Mouse (Mus musculus) liver, postnatal 0 days (tissue): ENCODE results near the gene Eif4e2. TPM values are rescaled to one million over a fixed set of nuclear protein-coding genes. Genes with fewer than 3 reads are reported as not detected.

Source experiments
- ATAC-seq: fragments of 200-750 bp; cut with Nextera tagmentation; 2 replicates; pipeline ENCODE4 v1.8.0; 2017; ENCODE audit warnings: mild to moderate bottlenecking, moderate library complexity
- DNase-seq: peaks from one replicate; pipeline ENCODE4 v3.0.0-alpha.2; 2016
- H3K27ac ChIP-seq: fragments of 300-500 bp; sonication (generic); 2 replicates; pipeline ENCODE4 v1.5.1; 2014; ENCODE audit warnings: antibody characterized with exemption, moderate library complexity, mild to moderate bottlenecking, low read depth
- H3K27me3 ChIP-seq: fragments of 300-500 bp; sonication (generic); 2 replicates; pipeline ENCODE4 v1.6.1; 2014; ENCODE audit warnings: low read length, control low read depth, mixed read lengths; ENCODE audit not compliant: insufficient read depth
- H3K36me3 ChIP-seq: fragments of 300-500 bp; sonication (generic); replicated peaks from 2 replicates; pipeline ENCODE4 v1.6.1; 2014; ENCODE audit warnings: mild to moderate bottlenecking, control low read depth, low read length, moderate library complexity, mixed read lengths; ENCODE audit not compliant: insufficient read depth
- H3K4me1 ChIP-seq: fragments of 300-500 bp; sonication (generic); 2 replicates; pipeline ENCODE4 v1.6.1; 2014; ENCODE audit warnings: antibody characterized with exemption, mild to moderate bottlenecking, control low read depth; ENCODE audit not compliant: insufficient read depth
- H3K4me2 ChIP-seq: fragments of 300-500 bp; sonication (generic); 2 replicates; pipeline ENCODE4 v1.6.1; 2014; ENCODE audit warnings: low read depth, mild to moderate bottlenecking, low read length, moderate library complexity, mixed read lengths
- H3K4me3 ChIP-seq: fragments of 300-500 bp; sonication (generic); 2 replicates; pipeline ENCODE4 v1.5.1; 2014; ENCODE audit warnings: low read depth, low read length
- H3K9ac ChIP-seq: fragments of 300-500 bp; sonication (generic); replicated peaks from 2 replicates; pipeline ENCODE4 v1.6.1; 2014; ENCODE audit warnings: mild to moderate bottlenecking, moderate library complexity
- H3K9me3 ChIP-seq: fragments of 300-500 bp; sonication (generic); 2 replicates; pipeline ENCODE4 v1.6.1; 2016; ENCODE audit warnings: mild to moderate bottlenecking, control low read depth, low read length, mixed read lengths
- CTCF ChIP-seq: sonication (generic); IDR thresholded peaks from 2 replicates; pipeline ENCODE4 v1.5.1; 2016; ENCODE audit warnings: antibody characterized with exemption, low read depth
- EP300 ChIP-seq: IDR thresholded peaks from 2 replicates; pipeline ENCODE4 v1.6.1; 2016; ENCODE audit warnings: antibody characterized with exemption, low read depth, mild to moderate bottlenecking
- WGBS: fragments of 180-500 bp; shearing (Covaris S2); extraction: QIAGEN DNeasy Blood & Tissue Kit; methylation state at CpG from one replicate; pipeline ENCODE4 v1.1.7; 2014; ENCODE audit not compliant: insufficient replicate concordance; 5-methylcytosine and 5-hydroxymethylcytosine counted together
- polyA plus RNA-seq: library from polyadenylated mRNA; unstranded; fragments of >200 nt; fragmentation: Nextera tagmentation; extraction: Ambion mirVana; gene quantifications from 2 replicates; pipeline ENCODE4 v1.2.1, GENCODE M21; 2015

The Eif4e2 gene
- polyA plus RNA-seq, 1 experiment from 2014 or later: 91.7 TPM

GRCm38 (mm10) chr1:87174006-87174955 is 39.4 kb upstream of the Eif4e2 start:
- Histone ChIP-seq H3K4me3 (no peak overlapping the region), H3K9ac (no peak overlapping the region), H3K4me2 (peak overlapping the region; percentile 50), H3K4me1 (no peaks in the 10 kb centered on the region), H3K27ac (no peak overlapping the region), H3K27me3 (peaks cover 23% of the 10 kb centered on the region), H3K36me3 (no peaks in the 10 kb centered on the region), H3K9me3 (no peaks in the 10 kb centered on the region)
- TF ChIP-seq EP300 (no peak), CTCF (peak; percentile 73)
- ATAC-seq (peak; percentile 83), DNase-seq (peak; percentile 74)
- 24% methylated on average over 28 of the region's 28 CpGs for WGBS

GRCm38 (mm10) chr1:87175852-87176292 is 37.8 kb upstream of the Eif4e2 start:
- H3K4me3 ChIP-seq: no peak overlapping the region
- peaks cover 13% of the 10 kb centered on the region for H3K27me3 ChIP-seq
- H3K27ac ChIP-seq: no peak overlapping the region
- 32% methylated on average over 11 of the region's 11 CpGs for WGBS
- ATAC-seq: no peak
- no peak overlapping the region for H3K4me2 ChIP-seq
- TF ChIP-seq CTCF (peak; percentile 43), EP300 (no peak)
- DNase-seq: no peak
- no peaks in the 10 kb centered on the region for H3K9me3 ChIP-seq
- no peaks in the 10 kb centered on the region for H3K4me1 ChIP-seq
- no peak overlapping the region for H3K9ac ChIP-seq
- H3K36me3 ChIP-seq: no peaks in the 10 kb centered on the region

DNA sequence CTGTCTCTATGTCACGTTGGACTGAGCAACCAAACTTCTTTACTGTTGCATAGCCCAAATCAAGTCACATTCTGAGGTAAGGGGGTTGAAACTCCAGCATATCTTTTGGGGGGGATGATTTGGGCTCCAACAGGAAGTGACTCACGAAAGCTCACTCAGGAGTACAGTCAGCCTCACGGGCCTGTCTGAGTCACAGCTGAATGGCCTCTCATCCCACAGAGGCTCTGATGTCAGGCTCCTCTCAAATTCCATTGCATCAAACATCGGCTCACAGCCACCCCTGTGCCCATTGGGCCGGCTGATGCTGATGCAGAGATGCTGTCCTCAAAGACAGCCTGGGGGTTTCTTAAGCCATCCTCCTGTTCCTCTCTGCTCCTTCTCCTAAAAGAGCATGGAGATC is 32.8 kb upstream of the Eif4e2 start:
- H3K9ac ChIP-seq: no peak overlapping the region
- 27% methylated on average over 5 of the region's 5 CpGs for whole genome bisulfite sequencing
- no peak for TF ChIP-seq CTCF
- TF ChIP-seq EP300: no peak
- H3K9me3 ChIP-seq: no peaks in the 10 kb centered on the region
- H3K36me3 ChIP-seq: no peaks in the 10 kb centered on the region
- H3K27me3 ChIP-seq: peaks cover 33% of the 10 kb centered on the region
- H3K4me2 ChIP-seq: no peak overlapping the region
- ATAC-seq: no peak
- H3K4me3 ChIP-seq: no peak overlapping the region
- no peak for DNase-seq
- H3K27ac ChIP-seq: no peak overlapping the region
- H3K4me1 ChIP-seq: peaks cover 3% of the 10 kb centered on the region; the same call in 1 of the 2 replicates

GRCm38 (mm10) chr1:87183013-87183412 is 30.7 kb upstream of the Eif4e2 start, which contains the start of gene Prss56:
Gene Prss56, plus strand, starts transcription at chr1:87183313.
- Histone ChIP-seq H3K4me2 (no peak within 1 kb of the TSS), H3K27ac (no peak within 1 kb of the TSS), H3K9me3 (no peaks in the 10 kb centered on the region), H3K4me1 (peaks cover 8% of the 10 kb centered on the region), H3K36me3 (no peaks in the 10 kb centered on the region), H3K9ac (no peak within 1 kb of the TSS), H3K27me3 (peaks cover 53% of the 10 kb centered on the region), H3K4me3 (no peak within 1 kb of the TSS)
- 52% methylated on average over 9 of the region's 9 CpGs for WGBS
- DNase-seq (no peak), ATAC-seq (no peak)
- TF ChIP-seq CTCF (no peak), EP300 (no peak)

DNA sequence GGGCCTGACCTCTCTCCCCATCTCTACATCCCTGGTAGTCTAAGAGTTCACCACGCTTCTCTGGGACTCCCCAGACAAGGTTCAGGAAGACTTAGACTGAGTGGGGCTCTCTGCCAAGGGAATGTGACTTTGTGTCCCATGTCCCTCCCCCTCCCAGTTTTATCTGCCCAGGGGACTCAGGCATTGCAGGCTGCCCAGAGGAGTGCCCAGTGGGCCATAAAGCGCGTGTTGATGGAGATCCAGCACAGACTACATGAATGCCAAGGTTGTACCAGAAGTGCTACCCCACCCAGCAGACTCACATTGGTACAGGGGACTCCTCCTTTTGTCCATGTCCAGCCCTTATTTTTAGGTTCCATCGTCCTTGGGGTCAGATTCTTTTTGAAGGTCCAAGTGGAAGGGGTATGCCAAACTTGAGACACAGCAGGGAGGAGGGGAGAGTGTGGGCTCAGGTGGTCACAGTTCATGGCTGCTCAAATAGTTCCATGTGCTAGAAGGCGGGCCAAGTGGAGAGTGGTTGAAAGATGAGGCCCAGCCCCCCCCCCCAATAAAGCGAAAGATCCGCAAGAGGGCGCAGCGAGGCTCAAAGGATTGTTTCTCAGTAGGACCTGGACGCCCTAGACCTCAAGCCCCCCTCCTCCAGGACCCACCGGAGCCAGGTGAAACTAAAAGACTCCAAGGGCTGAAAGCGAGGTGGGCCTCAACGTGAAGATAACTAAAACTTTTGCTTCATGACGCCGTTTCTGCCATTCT is 29.5 kb upstream of the Eif4e2 start:
- H3K27me3 ChIP-seq: peaks cover 52% of the 10 kb centered on the region

DNA sequence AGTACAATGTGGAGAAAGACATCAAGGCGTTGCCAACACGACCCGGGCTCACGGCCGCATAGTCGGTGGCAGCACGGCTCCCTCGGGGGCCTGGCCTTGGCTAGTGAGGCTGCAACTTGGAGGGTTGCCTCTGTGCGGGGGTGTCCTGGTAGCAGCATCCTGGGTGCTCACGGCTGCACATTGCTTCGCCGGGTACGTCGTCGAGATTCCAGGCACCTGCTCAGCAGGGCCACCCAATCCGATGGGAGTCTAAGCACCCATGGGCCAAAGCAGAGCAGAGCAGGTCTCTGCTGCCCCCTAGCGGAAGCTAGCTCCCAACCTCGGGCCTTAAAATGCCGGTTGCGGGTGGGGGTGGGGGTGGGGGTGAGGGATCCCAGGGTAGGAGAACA is 29.0 kb upstream of the Eif4e2 start:
- Histone ChIP-seq H3K27me3 (peaks cover 50% of the 10 kb centered on the region), H3K27ac (no peak overlapping the region), H3K36me3 (no peaks in the 10 kb centered on the region), H3K9ac (no peak overlapping the region), H3K4me3 (no peak overlapping the region), H3K4me1 (peaks cover 8% of the 10 kb centered on the region), H3K9me3 (no peaks in the 10 kb centered on the region), H3K4me2 (no peak overlapping the region)
- peak; percentile 80 for DNase-seq
- peak; percentile 75 for TF ChIP-seq CTCF
- no peak for TF ChIP-seq EP300
- WGBS: 10% methylated on average over 20 of the region's 20 CpGs
- ATAC-seq: peak; percentile 73

More for the DNA sequence above, 29.5 kb upstream of the Eif4e2 start:
- H3K9me3 ChIP-seq: no peaks in the 10 kb centered on the region
- H3K4me3 ChIP-seq: no peak overlapping the region
- H3K4me1 ChIP-seq: peaks cover 8% of the 10 kb centered on the region
- H3K4me2 ChIP-seq: no peak overlapping the region
- H3K9ac ChIP-seq: no peak overlapping the region
- ATAC-seq (no peak), DNase-seq (peak; percentile 26)
- H3K27ac ChIP-seq: no peak overlapping the region
- WGBS: 26% methylated on average over 15 of the region's 15 CpGs
- TF ChIP-seq CTCF (no peak), EP300 (no peak)
- no peaks in the 10 kb centered on the region for H3K36me3 ChIP-seq
